Mouse (Mus musculus) natural killer cell, adult 2 months (primary cell): ENCODE data around the gene Ctsll3.

ENCODE experiments used
- DNase-seq, 2 experiments: peaks; one replicate each; pipeline ENCODE4 v3.0.0; 2022; ENCODE audit warnings: low spot score in 2 of 2

Gene Ctsll3

DNA sequence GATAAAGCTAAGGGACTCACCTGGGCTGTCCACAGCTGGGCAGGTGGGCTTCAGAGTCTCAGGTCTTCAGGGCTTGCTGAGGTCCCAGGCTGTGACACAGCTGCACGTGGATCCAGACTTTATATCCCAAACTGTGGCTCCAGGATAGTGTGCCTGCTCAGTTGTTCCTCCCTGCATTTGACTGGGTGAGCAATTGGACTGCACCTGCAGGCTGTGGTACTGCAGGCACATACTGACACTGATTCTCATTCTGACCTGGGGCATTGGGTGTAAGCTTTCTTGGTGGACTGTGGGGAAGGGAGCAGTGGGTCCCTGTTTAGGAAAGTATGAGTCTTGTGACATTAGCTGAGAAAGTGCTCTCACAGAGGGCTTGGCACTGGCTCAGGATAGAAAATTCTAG is at the start of gene Ctsll3:
Ctsll3 (minus strand) TSS at position 101 of the 400 bp plus-strand sequence.
- no peak for DNase-seq

DNA sequence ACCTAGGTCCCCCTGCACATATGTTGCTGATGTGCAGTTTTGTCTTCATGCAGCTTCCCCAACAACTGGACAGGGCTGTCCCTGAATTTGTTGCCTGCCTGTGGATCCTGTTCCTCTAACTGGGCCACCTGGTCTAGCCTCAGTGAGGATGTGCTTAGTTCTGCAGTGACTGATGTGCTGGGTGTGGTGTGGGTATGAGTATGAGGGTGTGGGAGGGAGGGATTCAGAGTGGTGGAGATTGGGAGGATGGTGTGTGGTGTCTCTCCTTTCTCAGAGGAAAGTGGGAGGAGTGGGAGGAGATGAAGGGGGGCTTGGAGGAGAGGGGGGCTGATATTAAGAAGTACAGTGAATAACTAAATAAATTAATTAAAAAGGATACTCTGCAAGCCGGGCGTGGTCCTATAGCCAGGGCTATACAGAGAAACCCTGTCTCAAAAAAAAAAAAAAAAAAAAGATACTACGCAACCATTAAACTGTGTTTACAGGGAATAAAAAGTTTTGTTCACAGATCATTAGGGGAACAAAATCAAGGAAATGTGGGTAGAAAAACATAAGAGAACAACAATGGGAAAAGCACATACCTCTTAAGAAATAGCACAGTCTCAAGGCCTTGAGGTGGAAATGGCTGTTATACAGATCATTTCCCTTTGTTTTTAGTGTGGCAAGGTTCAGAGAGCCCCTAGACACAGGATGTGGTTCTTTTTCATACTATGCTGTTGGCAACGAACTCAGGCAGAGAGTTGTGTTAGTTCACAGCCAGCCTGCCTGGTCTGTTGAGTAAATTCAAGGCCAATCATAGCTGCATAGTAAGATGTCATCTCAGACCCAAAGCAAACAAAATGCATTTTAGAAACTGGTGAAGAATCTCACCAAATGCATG is 45.8 kb upstream of the Ctsll3 start:
- peak; percentile 50 to 72 for DNase-seq

DNA sequence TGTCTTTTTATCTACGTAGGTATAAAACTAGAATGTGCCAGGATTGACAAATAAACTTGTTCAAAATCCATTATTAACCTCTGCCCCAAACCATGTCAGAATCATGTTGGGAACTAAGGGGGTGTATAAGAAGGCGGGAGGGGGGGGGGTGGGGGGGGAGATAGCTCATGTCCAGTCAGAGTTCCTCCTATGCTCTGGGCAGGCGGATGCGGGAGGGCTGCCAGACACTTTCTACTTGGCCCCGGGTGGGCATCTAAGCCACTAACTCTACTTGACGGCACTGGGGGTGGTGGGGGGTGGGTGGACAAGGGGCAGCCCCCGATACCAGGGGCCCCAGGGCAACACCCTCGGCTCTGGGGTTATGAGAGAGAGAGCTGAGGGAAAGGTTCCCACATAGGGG is 40.5 kb upstream of the Ctsll3 start:
- no peak for DNase-seq

DNA sequence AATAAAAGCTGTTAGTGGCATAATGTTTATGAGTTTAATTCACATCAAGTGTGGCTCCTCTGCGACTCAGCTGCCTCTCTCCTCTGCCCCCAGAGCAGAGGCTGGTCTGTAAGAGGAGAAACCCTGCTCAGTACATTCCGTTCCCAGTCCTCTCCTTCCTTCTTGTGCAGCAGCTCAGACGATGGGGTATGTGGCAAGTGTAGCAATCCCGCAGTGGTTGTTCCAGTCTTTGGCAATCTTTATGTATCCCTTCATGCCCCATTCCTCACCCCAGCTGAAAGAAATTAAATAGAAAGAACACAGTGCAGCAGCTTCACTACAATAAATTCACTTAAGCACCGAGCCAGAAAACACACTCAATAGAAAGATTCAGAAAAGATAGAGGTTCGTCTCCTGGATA is 40.1 kb upstream of the Ctsll3 start:
- DNase-seq: no peak

DNA sequence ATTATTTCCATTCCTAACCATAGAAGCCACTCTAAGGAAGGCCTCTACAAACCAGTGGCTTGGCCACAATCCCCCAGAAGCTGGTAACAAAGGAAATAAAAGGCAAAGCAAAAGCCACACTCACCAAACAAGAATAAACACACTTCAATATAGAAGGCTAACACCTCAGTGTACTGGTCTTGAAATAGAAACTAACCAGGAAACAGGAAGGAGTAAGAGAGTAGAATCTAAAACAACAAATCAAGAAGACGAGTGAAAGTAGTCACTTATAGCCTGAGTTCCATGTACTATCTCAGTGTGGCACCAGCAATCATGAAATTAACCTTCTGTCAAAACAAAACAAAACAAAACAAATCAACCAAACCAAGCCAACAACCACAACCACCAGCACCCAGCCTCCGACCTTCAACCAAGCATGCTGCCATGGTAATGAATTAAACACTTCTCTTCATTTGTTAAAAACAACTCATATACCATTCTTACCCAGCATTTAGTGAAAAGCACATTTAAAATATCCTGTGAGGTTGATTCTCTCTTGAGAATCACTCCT is 36.8 kb upstream of the Ctsll3 start:
- DNase-seq: peak; percentile 25 to 57

DNA sequence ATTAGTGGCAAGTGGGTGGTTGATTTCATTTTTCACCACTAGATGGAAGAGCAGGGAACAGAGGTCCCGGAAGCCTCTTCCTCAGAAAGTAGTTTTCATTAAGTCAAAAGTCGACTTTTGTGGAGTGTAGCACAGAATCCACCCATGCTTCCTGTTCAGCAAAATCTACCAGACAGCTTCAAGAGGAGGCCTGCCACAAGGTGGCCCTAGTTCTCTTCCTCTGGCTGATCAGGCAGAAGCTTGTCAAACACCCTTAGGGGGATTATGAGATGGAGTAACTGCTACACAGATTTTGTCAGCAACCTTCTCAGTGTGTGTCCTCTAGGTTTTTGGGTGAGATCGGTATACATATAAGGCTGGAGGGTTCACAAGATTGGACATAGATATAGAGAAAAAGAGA is 23.4 kb upstream of the Ctsll3 start:
- peak; percentile 45 to 51 for DNase-seq

DNA sequence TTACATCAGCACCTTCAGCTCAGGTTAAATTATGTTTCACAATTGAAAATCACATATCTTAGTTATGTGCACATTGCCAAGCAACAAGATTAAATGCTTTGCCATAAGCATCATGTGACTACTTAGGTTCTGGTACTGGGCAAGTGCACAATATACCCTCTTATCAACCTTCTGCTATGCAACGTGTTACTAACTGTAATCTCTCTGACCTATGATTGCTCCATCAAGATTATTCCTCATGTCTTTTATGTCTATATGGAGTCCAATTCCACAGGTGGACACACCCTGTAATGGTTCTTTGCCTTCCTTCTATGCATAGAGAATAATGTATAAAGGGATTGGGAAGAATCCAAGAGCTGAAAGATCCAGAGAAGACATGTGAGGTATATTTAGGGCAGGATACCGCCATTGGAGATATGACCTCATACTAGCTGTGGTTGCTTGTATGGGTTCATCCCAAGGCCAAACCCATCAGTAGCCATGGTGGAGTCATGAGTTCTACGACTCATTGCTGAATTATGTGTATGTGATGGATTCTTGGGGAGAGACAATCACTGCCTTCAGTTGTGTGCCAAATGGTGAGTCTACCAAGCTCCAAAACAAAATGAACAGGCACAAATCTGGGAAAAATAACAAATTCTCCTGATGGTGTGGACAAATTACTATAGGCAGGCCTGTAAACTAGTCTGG is 18.0 kb upstream of the Ctsll3 start:
- DNase-seq: no peak

DNA sequence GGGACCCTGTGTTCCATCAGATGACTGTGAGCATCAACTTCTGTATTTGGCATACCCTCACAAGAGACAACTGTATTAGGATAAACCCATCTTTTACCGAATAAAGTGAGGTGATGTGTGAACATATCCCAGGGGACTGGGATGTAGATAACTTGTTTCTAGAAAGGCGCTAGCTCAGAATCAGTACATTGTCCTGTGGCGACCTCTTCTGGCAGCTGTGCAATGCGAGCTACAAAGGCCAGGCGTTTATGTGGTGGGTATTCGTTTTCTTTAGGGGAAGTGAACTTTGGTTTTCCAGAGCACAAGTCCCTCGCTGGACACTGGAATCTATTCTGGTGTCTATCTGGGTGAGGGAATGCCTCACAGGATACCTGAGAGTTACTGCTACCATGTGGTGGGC is 16.8 kb upstream of the Ctsll3 start:
- DNase-seq: peak in 1 of 2 experiments; percentile 12

DNA sequence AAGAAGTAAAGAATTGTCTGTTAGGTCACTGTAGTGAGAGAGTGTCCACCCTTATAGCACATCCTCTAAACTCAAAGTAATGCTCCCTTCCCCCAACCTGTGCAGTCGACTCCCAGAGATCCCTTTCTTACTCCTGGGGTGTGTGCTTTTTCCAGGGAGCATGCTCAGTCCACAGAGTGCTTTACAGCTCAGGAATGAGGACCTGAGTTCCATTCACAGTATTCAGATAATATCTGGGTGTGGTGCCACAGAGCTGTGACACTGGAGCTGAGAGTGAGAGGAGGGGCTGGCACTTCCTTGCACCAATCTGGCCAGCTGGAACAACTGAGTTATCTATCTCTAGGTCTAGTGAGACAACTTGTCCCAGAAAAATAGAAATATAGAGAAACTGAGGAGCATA is 11.1 kb upstream of the Ctsll3 start:
- no peak for DNase-seq

DNA sequence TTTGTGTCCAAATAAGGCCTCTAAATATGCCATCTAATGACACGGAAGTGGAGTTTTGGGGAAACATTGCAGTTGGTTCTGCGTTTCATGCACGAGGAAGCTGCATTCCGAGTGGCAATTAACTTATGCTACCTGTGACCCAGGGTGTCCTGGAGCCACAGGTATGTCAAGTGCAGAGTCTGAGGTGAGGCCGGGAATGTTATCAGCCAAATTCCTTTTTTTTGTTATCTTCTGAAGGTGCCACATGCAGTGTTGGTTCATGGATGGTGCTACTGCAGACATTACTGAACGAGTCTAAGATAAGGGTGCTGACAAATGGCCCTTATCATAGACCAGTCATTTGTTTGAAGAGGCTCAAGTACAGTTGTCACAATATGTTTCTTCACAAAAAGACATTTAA is 10.1 kb upstream of the Ctsll3 start:
- DNase-seq: no peak

DNA sequence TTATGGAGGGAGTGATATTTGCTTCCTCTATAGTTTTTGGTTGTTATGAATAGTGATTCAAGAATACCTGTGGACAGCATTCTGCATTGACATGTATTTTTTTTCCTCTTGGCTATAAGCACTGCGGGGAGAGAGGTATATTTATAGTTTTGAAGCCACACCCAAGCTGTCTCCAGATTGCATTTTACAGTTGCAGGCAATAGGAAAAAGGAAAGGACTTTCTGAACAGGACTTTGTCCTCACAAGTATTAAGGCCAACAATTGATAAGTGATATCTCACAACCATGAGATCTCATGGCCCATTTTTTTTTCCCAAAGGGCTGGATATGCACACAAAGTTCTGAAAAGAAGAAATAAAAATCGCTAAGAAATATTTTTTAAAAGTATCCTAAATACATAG is 7.0 kb upstream of the Ctsll3 start:
- no peak for DNase-seq

DNA sequence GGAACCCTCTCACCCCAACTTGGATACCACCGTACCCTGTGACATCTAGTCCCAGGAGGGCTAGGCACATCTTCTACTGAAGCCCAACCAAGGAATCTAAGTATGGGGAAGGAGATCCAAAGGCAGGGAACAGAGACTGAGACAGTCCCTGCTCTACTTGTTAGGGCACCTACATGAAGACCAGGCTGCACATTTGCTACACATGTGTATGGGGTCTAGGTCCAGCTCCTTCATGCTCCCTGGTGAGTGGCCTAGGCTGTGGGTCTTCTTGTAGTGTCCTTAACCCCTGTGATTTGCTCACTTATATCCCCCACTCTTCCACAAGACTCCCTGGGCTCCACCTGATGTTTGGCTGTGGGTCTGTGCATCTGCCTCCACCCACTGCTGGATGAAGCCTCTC is 13.2 kb downstream of the Ctsll3 start:
- DNase-seq: no peak

DNA sequence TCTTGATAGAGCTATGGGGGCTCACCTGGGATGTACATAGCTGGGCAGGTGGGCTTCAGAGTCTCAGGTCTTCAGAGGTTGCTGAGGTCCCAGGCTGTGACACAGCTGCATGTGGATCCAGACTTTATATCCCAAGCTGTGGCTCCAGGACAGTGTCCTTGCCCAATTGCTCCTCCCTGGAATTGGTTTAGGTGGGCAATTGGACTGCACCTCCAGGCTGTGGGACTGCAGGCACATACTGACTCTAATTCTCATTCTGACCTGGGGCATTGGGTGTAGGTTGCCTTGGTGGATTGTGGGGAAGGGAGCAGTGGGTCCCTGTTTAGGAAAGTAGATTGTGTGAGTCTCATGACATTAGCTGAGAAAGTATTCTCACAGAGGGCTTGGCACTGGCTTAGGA is 16.4 kb downstream of the Ctsll3 start, which contains the start of gene BC051665:
BC051665 (minus strand) TSS at position 101 of the 400 bp plus-strand sequence.
- DNase-seq: no peak

DNA sequence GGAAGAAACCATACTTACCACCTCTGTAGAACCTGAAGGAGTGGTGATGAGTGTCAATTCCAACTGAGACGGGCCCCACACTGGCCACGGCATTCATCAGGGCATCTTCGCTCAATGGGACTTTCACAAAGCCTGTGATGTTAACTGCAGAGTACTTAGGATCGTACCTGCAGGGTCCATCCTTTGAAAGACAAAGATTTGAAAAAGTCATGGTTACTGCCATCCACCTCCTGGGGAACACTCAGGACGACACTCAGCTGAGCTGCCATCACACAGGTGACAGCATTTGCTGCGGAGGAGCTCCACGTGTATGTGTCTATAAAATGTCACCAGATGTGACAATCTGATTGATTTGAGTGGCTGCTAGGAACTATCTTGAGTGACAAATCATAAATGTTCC is 19.3 kb downstream of the Ctsll3 start:
- no peak for DNase-seq

DNA sequence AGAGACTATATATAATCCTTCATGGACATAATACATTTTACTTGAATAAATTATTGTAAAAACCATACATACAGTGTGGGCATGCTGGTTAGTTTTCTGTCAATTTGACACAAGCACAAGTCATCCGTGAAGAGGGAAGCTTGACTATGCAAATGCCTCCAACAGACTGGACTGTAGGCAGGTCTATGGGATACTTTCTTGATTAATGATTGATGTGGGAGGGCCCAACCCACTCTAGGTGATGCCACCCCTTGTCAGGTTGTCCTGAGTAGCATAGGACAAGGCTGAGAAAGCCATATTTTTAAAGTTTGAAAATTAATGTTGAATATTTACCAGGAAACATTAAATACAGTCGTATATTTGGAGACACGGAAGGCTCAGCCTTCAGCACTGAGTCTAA is 22.1 kb downstream of the Ctsll3 start:
- no peak for DNase-seq

DNA sequence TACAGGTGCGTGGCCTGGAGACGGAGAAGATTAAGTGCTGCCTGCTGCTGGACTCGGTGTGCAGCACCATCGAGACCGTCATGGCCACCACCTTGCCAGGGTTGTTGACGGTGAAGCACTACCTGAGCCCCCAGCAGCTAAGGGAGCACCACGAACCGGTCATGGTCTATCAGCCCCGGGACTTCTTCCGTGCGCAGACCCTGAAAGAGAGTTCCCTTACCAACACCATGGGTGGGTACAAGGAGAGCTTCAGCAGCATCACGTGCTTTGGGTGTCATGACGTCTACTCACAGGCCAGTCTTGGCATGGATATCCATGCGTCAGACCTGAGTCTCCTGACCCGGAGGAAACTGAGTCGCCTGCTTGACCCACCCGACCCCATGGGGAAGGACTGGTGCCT is 41.5 kb downstream of the Ctsll3 start:
- no peak for DNase-seq

DNA sequence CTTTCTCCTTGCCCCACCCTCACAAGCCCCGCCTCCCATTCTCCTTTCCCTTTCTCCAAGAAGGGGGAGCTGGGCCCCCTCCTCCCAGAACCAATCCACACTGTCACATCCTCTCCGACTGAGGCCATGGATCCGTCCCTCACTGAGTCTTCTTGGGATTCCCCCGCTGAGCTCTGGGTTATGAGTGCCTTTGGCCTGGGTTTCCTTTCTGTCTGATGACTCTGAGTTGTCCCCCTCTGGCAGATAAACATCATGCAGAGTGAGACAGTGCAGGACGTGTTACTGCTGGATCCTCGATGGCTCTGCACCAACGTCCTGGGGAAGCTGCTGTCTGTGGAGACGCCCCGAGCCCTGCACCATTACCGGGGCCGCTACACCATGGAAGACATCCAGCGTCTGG is 42.3 kb downstream of the Ctsll3 start:
- no peak for DNase-seq

DNA sequence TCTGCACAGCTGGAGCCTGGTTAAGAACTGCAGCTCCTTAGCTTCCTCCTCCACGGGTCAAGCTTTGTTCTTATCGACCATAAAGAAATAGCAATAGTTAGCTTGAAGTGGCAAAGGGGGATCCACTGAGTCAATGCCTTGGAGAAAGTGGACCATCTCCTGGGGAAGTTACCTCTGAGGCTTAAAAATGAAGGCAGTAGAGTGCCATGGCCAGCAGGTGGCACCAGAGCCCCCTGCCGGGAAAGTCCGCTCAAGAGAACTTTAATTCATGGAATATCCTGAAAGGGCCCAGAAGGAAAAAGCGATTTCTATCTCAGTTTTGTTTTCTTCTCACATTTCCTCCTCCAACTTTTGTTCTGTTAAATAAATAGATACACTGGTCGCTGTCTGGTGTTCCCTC is 43.5 kb downstream of the Ctsll3 start:
- DNase-seq: no peak

DNA sequence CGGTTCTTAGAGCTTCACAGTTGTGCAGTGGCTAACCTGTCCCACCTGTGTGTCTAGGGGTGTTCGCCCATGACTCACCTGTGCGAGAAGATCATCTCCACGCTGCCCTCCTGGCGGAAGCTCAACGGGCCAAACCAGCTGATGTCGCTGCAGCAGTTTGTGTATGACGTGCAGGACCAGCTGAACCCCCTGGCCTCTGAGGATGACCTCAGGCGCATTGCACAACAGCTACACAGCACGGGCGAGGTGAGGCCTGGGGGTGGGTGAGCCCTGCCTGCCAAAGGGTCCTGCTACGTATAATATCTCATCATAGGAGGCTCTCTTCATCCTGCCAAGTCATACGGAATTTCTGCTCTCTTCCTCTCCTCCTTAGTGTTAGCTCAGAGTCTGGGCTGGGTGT is 45.4 kb downstream of the Ctsll3 start:
- DNase-seq: no peak

DNA sequence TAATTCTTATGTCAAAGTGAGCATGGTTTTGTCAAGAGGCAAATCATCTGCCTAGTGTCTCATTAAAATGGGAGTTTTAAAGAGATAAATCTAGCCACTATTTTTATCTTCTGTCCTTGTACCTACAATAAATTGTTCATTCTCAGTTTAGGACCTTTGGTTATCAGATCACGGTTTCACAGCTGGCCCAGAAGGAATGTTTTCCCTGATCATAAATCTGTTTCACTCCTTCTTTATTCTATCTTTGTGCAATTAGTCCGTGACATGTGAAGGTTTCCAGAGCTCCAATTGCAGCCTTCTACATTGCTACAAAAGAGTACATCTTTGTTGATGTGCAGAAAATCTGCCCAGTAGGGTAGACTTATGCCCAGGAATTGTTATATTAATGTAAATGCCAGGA is 47.4 kb downstream of the Ctsll3 start:
- no peak for DNase-seq

DNA sequence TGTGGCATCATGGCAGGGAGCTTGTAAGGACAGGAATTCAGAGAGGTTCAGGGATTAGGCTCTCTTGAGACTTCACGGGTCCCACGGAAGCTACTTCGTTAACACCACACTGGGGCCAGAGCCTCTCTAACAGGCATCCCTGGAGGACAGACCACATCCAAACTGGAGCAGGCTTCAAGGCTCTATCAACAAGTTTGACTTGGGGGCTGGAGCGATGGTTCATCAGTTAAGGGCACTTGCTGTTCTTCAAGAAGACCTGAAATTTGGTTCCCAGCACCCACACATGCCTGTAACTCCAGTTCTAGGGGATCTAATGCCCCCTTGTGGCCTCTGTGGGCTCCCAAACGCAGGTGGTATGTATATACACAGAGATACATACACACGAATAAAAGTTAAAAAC is 49.4 kb downstream of the Ctsll3 start:
- DNase-seq: no peak

DNA sequence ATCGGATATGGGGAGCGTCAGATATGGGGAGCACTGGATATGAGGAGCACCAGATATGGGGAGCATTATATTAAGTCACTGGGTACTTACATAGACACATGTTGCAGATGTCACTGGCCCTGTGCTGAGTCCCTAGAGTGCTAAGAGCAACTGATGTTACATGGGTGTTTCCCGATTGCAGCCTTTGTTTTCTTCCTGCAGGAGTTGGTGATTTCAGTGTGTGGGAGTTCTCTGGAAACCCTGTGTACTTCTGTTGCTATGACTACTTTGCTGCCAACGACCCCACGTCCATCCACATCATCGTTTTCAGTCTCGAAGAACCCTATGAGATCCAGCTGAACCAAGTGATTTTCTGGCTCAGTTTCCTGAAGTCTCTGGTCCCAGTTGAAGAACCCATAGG is 51.7 kb downstream of the Ctsll3 start:
- DNase-seq: no peak

DNA sequence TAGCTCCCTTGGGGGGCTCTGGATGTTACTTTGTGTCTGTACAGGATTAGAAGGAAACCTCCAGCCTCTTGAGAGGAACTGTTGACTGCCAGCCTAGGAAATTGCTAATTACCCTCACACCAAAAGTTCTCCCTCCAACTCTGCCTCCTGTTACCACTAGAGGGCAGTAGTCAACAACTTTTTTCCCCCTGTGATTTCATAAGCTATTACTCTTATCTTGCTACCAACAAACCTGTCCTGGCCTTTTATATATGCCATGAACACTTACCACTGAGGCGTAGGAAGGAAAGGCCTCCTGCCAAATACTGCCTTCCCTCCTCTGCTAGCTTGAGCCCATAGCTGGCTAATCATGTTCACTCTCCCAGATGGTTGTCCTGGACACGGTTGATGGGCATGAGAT is 54.1 kb downstream of the Ctsll3 start:
- no peak for DNase-seq
